Mouse (Mus musculus) adrenal gland, adult 8-10 months (tissue): Measurements from ENCODE around the gene Rac3. TPM values are rescaled to one million over a fixed set of nuclear protein-coding genes. Genes with fewer than 3 reads are reported as not detected.
A peak's percentile ranks its signal among the peaks of the same experiment; 100 is the strongest.
"Not testable (repeated sequence)": the region's sequence is repeated elsewhere in the genome, so short reads cannot be mapped to it uniquely, and the experiment has no call there.

ENCODE experiments used
- DNase-seq: peaks from one replicate; pipeline ENCODE4 v3.0.0; 2022
- total RNA-seq, 4 experiments: library from RNA; stranded (reverse); gene quantifications; 2 replicates each; pipeline ENCODE4 v1.2.4; 2022

The Rac3 gene
- total RNA-seq, 4 experiments from 2014 or later = 11.1 to 23.9 (median 15.9) TPM

- not testable (repeated sequence) for DNase-seq
These were observed 8.3 kb downstream of the Rac3 start for GRCm38 (mm10) chr11:120729432-120730050.

- no peak for DNase-seq
These were observed 9.1 kb downstream of the Rac3 start for GRCm38 (mm10) chr11:120730331-120730870.

- DNase-seq = no peak
These were observed 10.1 kb downstream of the Rac3 start for GRCm38 (mm10) chr11:120731395-120731794.

GRCm38 (mm10) chr11:120731858-120732680, 10.8 kb downstream of the Rac3 start, which contains the start of gene Cbr2:
Gene Cbr2, minus strand, starts transcription at chr11:120732114.
- no peak for DNase-seq

GRCm38 (mm10) chr11:120733521-120733920, 12.3 kb downstream of the Rac3 start:
- DNase-seq = peak; percentile 67

GRCm38 (mm10) chr11:120736424-120736823, 15.2 kb downstream of the Rac3 start:
- DNase-seq = no peak

- DNase-seq = peak; percentile 68
These were observed 19.7 kb downstream of the Rac3 start for GRCm38 (mm10) chr11:120740981-120741380.

GRCm38 (mm10) chr11:120744121-120744701, 22.9 kb downstream of the Rac3 start:
- DNase-seq = no peak

GRCm38 (mm10) chr11:120747974-120748373, 26.7 kb downstream of the Rac3 start:
- no peak for DNase-seq

GRCm38 (mm10) chr11:120749430-120749829, 28.2 kb downstream of the Rac3 start:
- DNase-seq = no peak

- DNase-seq = no peak
These were observed 30.3 kb downstream of the Rac3 start for GRCm38 (mm10) chr11:120751606-120752005.

- DNase-seq = no peak
These were observed 39.0 kb downstream of the Rac3 start for GRCm38 (mm10) chr11:120760236-120760635.

GRCm38 (mm10) chr11:120761811-120762671, 40.8 kb downstream of the Rac3 start:
- no peak for DNase-seq

- DNase-seq = not testable (repeated sequence)
These were observed 41.4 kb downstream of the Rac3 start, which contains the start of gene Hmga1b for GRCm38 (mm10) chr11:120762672-120763041. Gene Hmga1b, plus strand, starts transcription at chr11:120762794.

GRCm38 (mm10) chr11:120763121-120763999, 42.1 kb downstream of the Rac3 start:
- DNase-seq = not testable (repeated sequence)

- DNase-seq = not testable (repeated sequence)
These were observed 45.8 kb downstream of the Rac3 start for GRCm38 (mm10) chr11:120767023-120767422.

GRCm38 (mm10) chr11:120768206-120768605, 46.9 kb downstream of the Rac3 start:
- no peak for DNase-seq

- DNase-seq = no peak
These were observed 51.5 kb downstream of the Rac3 start for GRCm38 (mm10) chr11:120772749-120773148.
